Comparison of ENCODE assay signal across 10 mouse cellular contexts in genomic region chr3:142310446-142310845, GRCm38 (mm10).
DNase-seq lines count a peak whose midpoint lies in the region; ATAC-seq lines count a peak whose summit lies in the region.
"Had no signal": no experiment of that assay in that cellular context is flagged by ENCODE, and none has a peak within 500 bp of the region (broad histone marks: within the 10 kb centered on the region; RNA-seq: fewer than 3 reads in every experiment).

No protein-coding gene starts in this region.

- 32% methylated on average over 2 of the region's 2 CpGs for WGBS in embryonic facial prominence, embryonic 12.5 days
- 40% methylated on average over 2 of the region's 2 CpGs for WGBS in embryonic facial prominence, embryonic 10.5 days
- 27% methylated on average over 2 of the region's 2 CpGs for WGBS in hindbrain, embryonic 15.5 days

- H3K9ac ChIP-seq in embryonic facial prominence, embryonic 12.5 days: no peak overlapping the region
- H3K9ac ChIP-seq in hindbrain, embryonic 15.5 days: no peak overlapping the region
- H3K9ac ChIP-seq: liver, embryonic 13.5 days had no signal

- no peaks in the 10 kb centered on the region for H3K36me3 ChIP-seq in embryonic facial prominence, embryonic 12.5 days
- H3K36me3 ChIP-seq in embryonic facial prominence, embryonic 10.5 days (replicated peaks): no peaks in the 10 kb centered on the region
- H3K36me3 ChIP-seq in hindbrain, embryonic 15.5 days: no peaks in the 10 kb centered on the region
- H3K36me3 ChIP-seq: liver, embryonic 13.5 days had no signal

- H3K9me3 ChIP-seq in embryonic facial prominence, embryonic 12.5 days: no peaks in the 10 kb centered on the region
- no peaks in the 10 kb centered on the region for H3K9me3 ChIP-seq in embryonic facial prominence, embryonic 10.5 days
- no peaks in the 10 kb centered on the region for H3K9me3 ChIP-seq in hindbrain, embryonic 15.5 days
- H3K9me3 ChIP-seq: liver, embryonic 13.5 days had no signal

- H3K4me2 ChIP-seq in embryonic facial prominence, embryonic 12.5 days (replicated peaks): no peak overlapping the region
- H3K4me2 ChIP-seq in hindbrain, embryonic 15.5 days: peak overlapping the region; percentile 11; the same call in 1 of the 2 replicates
- H3K4me2 ChIP-seq: liver, embryonic 13.5 days had no signal

- H3K4me3 ChIP-seq in embryonic facial prominence, embryonic 12.5 days: no peak overlapping the region
- H3K4me3 ChIP-seq in embryonic facial prominence, embryonic 10.5 days: no peak overlapping the region
- no peak overlapping the region for H3K4me3 ChIP-seq in hindbrain, embryonic 15.5 days
- H3K4me3 ChIP-seq: liver, embryonic 13.5 days had no signal

- no peaks in the 10 kb centered on the region for H3K27me3 ChIP-seq in embryonic facial prominence, embryonic 12.5 days
- H3K27me3 ChIP-seq in embryonic facial prominence, embryonic 10.5 days (replicated peaks; ENCODE audit: low read depth, poor library complexity, severe bottlenecking): no peaks in the 10 kb centered on the region
- H3K27me3 ChIP-seq in hindbrain, embryonic 15.5 days: no peaks in the 10 kb centered on the region
- H3K27me3 ChIP-seq: liver, embryonic 13.5 days had no signal

- 0 out of 2 replicates have a peak, but pooled peaks have one; percentile 47 for ATAC-seq in embryonic facial prominence, embryonic 12.5 days (ENCODE audit: insufficient number of reproducible peaks, insufficient read depth, low FRiP score, low TSS enrichment)
- ATAC-seq in hindbrain, embryonic 15.5 days (ENCODE audit: low FRiP score, low read depth): peak; percentile 90

- H3K4me1 ChIP-seq in embryonic facial prominence, embryonic 12.5 days: 0 out of 2 replicates have a peak, but pooled peaks cover 4% of the 10 kb centered on the region
- peaks cover 18% of the 10 kb centered on the region for H3K4me1 ChIP-seq in embryonic facial prominence, embryonic 10.5 days
- peaks cover 13% of the 10 kb centered on the region for H3K4me1 ChIP-seq in hindbrain, embryonic 15.5 days (replicated peaks)
- H3K4me1 ChIP-seq: liver, embryonic 13.5 days had no signal

- H3K27ac ChIP-seq in embryonic facial prominence, embryonic 12.5 days: no peak overlapping the region
- H3K27ac ChIP-seq in embryonic facial prominence, embryonic 10.5 days (replicated peaks): no peak overlapping the region
- H3K27ac ChIP-seq in hindbrain, embryonic 15.5 days (replicated peaks): peak overlapping the region; percentile 54; the same call in 1 of the 2 replicates
- H3K27ac ChIP-seq: kidney, postnatal 0 days; liver, embryonic 13.5 days had no signal

- no peak for DNase-seq in embryonic facial prominence, embryonic 10.5 days (ENCODE audit: low spot score)
- peak; percentile 36 to 62 for DNase-seq in right cerebral cortex, postnatal 10 days (ENCODE audit: low spot score in 2 of 2)
- DNase-seq in right cerebral cortex, adult 2 months (ENCODE audit: low spot score in 2 of 2): no peak
- no peak for DNase-seq in urinary bladder, postnatal 25 days (ENCODE audit: low spot score)
- DNase-seq in thymus, postnatal 10 days (ENCODE audit: low spot score in 2 of 2): no peak
- no peak for DNase-seq in B cell, adult 2 months
- DNase-seq: liver, embryonic 13.5 days had no signal

Comparison
In these comparisons a context has a peak if more than half of its experiments do, and no peak if none do; other contexts are left out.
1. DNase-seq: peak in right cerebral cortex, postnatal 10 days (2 of 2); none in embryonic facial prominence, embryonic 10.5 days (single experiment), right cerebral cortex, adult 2 months (0 of 2), urinary bladder, postnatal 25 days (single experiment), thymus, postnatal 10 days (0 of 2) and B cell, adult 2 months (0 of 2).